Mouse (Mus musculus): ENCODE measurements around the gene Wars. TPM values are rescaled to one million over a fixed set of nuclear protein-coding genes. Genes with fewer than 3 reads are reported as not detected.
A peak's percentile ranks its signal among the peaks of the same experiment; 100 is the strongest.

Gene Wars
- polyA plus RNA-seq, 2 experiments from 2014 or later: 54.6 to 59.1 TPM

DNA sequence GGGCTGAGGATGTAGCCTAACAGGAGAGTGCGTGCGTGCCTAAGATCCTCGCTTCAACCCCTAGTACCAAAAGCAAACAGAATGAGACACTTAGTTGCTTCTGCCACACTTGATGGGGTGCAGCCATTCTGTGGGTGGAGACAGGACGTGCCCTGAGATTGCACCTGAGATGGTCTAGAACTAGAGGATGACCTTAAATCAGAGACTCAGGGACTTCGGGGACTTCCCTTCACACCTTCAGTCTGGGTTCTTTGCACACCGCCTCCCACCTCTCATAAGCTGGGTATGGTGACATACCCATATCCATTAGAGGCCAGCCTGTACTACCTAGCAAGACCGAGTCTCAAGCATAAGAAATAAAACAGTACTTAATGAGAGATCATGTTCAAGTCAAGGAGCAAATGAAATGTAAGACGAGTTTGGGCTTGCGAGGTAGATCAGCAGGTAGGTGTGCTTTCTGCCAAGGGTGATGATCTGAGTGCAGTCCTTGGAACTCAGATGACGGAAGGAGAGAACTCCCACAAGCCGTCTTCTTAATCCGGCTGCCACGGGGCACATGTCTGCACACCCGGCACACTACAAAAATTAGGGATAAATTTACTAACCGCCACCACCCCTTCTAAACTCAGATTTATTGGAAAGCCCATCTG, 69.6 kb downstream of the Wars start:
- ATAC-seq: peak; percentile 52

DNA sequence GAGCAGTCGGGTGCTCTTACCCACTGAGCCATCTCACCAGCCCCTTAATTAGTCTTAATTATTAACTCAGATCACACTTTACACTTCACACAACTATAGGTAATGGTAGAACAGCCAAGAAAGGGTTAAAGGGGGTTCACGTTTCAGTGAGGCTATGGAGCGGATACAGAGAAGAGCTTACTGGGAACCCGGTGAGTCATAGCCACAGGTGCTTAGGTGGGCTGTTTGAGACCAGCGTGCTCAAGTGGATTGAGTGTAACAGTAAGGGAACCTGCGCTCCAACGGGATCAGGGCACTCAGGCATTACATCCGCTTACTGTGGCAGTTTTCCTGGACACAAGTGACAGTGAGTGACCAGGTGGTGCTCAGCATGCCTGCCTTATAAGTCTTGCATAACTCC, 70.9 kb downstream of the Wars start:
- no peak for ATAC-seq

DNA sequence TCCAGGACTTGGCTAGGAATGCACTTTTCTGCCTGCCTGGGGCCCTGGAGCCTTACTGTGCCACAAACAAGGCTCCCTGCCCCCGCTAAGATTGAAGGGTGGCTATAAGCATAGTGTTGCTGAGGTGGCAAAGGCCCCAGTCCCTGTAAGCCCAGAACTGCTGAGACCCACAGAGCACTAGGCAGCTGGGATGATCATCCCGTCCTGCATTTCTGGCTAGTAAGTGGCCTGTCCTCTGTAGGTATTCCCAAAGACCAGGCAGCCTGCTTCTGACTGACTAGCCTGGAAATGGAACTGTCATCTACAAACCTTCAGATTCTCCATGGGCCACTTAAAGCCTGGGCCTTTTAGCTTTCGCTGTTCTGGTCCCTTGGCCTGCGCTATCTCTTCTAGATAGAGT, 73.5 kb downstream of the Wars start:
- ATAC-seq: no peak

DNA sequence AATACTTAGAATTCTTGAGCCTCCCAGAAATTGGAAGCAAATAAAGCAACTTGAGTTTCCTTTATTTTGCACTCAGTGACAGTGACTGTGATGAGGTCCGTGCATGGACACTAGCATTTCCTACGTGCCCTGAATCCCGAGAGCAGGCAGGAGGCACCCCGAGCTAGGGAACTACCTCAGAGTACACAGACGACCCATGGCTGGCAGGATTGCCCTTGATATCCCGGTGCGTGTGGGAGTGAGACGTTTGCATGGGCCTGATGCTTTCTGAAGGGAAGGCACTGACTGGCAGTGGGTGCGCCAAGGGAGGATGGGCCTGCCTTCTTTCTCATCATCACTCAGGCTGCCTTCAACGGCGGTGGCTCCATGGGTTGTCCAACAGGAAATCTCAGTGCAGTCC, 77.4 kb downstream of the Wars start:
- no peak for ATAC-seq

DNA sequence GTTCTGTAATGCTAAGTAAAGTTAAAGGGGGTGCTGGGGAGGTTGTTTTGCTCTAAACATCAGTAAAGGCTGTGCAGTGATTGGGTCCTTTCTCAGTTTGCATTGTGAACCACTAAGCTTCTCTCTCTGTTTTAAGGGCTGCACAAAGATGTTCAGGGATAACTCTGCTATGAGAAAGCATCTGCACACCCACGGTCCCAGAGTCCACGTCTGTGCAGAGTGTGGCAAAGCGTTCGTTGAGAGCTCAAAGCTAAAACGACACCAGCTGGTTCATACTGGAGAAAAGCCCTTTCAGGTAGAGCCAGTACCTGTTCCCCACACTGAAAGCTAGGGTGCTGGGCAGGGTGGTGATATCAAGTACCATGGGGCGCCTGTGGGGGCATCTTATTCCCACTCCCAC, 79.5 kb downstream of the Wars start:
- no peak for ATAC-seq

DNA sequence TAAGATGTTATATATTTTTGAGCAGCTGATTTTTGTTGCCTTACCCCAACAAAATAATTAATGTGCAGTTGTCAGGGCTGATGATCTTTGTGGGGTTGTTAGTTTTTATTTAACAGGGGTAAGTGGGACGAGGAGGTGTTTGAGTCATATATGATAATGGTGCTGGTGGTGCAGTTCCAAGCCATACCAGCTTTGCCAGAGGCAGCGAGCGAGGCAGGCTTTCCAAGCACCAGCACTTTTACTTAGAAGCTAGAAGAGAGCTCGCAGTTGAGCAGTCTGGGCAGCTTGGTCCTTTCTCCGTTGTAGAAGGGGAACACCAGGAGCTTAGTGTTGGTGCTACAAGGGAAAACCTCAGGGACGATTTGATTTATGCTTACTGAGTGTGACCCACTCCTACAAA, 81.5 kb downstream of the Wars start:
- no peak for ATAC-seq

DNA sequence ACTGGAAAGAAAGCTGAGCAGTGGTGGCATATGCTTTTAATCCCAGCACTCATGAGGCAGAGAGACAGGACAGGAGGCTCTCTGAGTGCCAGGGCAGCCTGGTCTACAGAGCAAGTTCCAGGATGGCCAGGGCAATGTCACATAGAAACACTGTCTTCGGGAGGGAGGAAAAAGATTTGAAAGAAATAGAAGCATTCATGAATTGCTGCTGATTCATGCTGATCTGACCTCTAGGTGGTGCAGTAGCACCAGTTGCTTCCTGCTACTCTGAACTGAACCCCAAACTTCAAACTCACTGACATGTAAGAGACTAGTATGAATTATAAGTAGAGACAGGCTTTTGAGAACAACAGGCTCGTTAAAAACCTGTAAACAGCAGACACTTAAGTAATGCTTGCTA, 82.8 kb downstream of the Wars start:
- peak; percentile 63 for ATAC-seq

DNA sequence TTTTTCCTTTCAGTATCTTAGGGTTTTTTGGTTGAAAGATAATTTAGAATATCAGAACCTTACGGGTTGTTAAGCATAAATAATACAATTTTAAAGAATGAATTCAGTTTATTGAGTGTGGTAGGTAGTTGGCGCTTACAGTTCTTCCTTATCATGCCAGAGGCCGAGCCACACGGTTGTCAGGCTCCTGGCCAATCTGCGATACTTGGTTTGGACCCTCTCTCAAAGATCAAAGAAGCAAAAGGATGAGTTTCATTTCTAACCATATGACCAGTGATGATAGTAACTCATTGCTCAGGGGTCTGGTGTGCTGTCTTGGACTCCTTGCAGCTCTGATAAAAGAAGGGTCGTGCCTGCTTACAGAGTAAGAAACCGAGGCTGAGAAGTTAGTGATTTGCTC, 83.7 kb downstream of the Wars start:
- no peak for ATAC-seq

Other genes starting within 250 kb of the Wars start
- gene Degs2, start 191.9 kb downstream of the Wars start, polyA plus RNA-seq (2017; shearing (Covaris generic)): 1 to 10 TPM; 3.6 to 5.6 TPM
- gene Yy1, start 101.2 kb downstream of the Wars start, polyA plus RNA-seq (2017; shearing (Covaris generic)): 10 to 100 TPM; 16.8 to 18.1 TPM
- gene Slc25a29, start 58.3 kb downstream of the Wars start, polyA plus RNA-seq (2017; shearing (Covaris generic)): 1 to 10 TPM; 2.2 to 4.4 TPM
- gene Slc25a47, start 58.1 kb downstream of the Wars start, polyA plus RNA-seq (2017; shearing (Covaris generic)): 1 to 10 TPM in 1 of 2 experiments, under 1 TPM in 1; 0.51 to 1.3 TPM
- 1 to 10 TPM; 3.3 to 6.9 TPM for gene Wdr25, start 543 bp downstream of the Wars start, polyA plus RNA-seq (2017; shearing (Covaris generic))
- gene Begain, start 174.0 kb upstream of the Wars start, polyA plus RNA-seq (2017; shearing (Covaris generic)): not detected